Mouse (Mus musculus) cerebellum, adult 11 months (tissue): ENCODE results near the gene Metrnl.

Experiments
- DNase-seq: peaks from one replicate; pipeline ENCODE4 v3.0.0; 2022

Metrnl gene

GRCm38 (mm10) chr11:121741433-121741832, 40.1 kb downstream of the Metrnl start:
- no peak for DNase-seq

- no peak for DNase-seq
Measured at GRCm38 (mm10) chr11:121743113-121743512, 41.8 kb downstream of the Metrnl start.

GRCm38 (mm10) chr11:121743915-121744628, 42.7 kb downstream of the Metrnl start:
- no peak for DNase-seq

GRCm38 (mm10) chr11:121746941-121747494, 45.7 kb downstream of the Metrnl start:
- DNase-seq = no peak

- DNase-seq = no peak
Measured at GRCm38 (mm10) chr11:121748003-121748684, 46.8 kb downstream of the Metrnl start.
